Comparison of ENCODE assay signal across 8 mouse cellular contexts in the genomic region with DNA sequence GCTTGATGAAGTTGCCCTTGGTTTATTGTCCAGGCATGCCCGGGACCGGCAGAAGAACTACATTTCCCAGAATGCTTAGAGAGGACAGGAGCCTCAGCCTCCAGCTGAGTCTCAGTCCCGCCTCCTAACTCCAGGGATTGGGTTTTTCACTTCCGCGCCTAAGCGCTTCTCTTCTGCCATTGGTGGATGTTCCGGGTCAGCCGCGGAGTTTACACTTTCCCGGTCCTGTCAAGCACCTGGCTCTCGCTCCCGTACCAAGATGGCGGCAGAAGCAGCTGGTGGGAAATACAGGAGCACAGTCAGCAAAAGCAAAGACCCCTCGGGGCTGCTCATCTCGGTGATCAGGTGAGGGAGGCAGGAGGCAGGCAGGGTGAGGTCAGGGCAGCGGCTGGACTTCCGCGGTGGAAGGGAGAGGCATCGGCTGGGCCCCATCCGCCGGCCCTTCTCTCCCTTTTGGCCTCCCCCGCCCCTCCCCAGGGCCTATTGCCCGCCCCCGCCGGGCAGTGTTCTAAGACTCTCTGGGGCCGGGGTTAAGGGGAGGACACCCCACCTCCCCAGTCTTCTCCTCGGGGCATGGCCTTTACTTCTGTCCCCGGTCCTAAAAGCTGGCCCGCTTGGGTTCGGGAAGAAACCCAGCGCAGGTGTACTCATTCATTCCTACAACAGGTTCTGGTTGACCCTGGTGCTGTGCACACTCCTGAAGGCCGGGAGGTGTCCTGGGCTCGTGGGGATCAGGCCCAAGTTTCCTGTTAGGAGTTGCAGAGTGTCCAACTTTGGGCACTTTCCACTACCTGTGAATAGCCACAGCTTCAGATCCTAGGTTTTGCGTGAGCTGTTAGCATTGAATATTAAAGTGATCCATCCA. TPM values are rescaled to one million over a fixed set of nuclear protein-coding genes. Genes with fewer than 3 reads are reported as not detected.
DNase-seq lines count a peak whose midpoint lies in the region; ATAC-seq and TF ChIP-seq lines count a peak whose summit lies in the region.

A gene (plus strand): TSS at position 192 of the 865 bp plus-strand sequence.

- TF ChIP-seq RAD21 in MEL (IDR thresholded peaks at IDR 0.05; ENCODE audit: low read depth, low read length) = no peak

- DNase-seq in MEL (ENCODE audit: low read depth, low spot score) = peak; percentile 98
- peak; percentile 94 to 98 for DNase-seq in cerebellum, adult 2 months
- DNase-seq in forebrain, postnatal 0 days = peak; percentile 97
- DNase-seq in heart, postnatal 4 days = peak; percentile 94
- DNase-seq in layer of hippocampus, adult 8-10 months (ENCODE audit: low spot score in 2 of 2) = peak; percentile 96 to 97
- peak; percentile 94 for DNase-seq in ovary, adult 18-20 months (ENCODE audit: low spot score)
- DNase-seq in thymus, postnatal 0 days (ENCODE audit: low spot score) = peak; percentile 97

- peak within 1 kb of the TSS; percentile 86 for H3K4me2 ChIP-seq in forebrain, postnatal 0 days (ENCODE audit: low read depth)
- peak within 1 kb of the TSS; percentile 67 for H3K4me2 ChIP-seq in lung, embryonic 15.5 days

- ATAC-seq in forebrain, postnatal 0 days = peak; percentile 100
- peak; percentile 100 for ATAC-seq in lung, embryonic 15.5 days (ENCODE audit: borderline replicate concordance, extremely low read depth, low FRiP score, low TSS enrichment)

- no peak within 1 kb of the TSS for H3K27ac ChIP-seq in MEL (ENCODE audit: control insufficient read depth, low read depth, low read length)
- H3K27ac ChIP-seq in cerebellum, adult 2 months (ENCODE audit: insufficient read depth, low read length) = peak within 1 kb of the TSS; percentile 50; the same call in 1 of the 2 replicates
- peak within 1 kb of the TSS; percentile 80 for H3K27ac ChIP-seq in forebrain, postnatal 0 days (ENCODE audit: low read depth, low read length)
- peak within 1 kb of the TSS; percentile 23; the same call in 1 of the 2 replicates for H3K27ac ChIP-seq in lung, embryonic 15.5 days

- H3K79me2 ChIP-seq in MEL (ENCODE audit: control insufficient read depth, insufficient read depth, low read length, poor library complexity) = peaks cover 5% of the 10 kb centered on the region

- H3K27me3 ChIP-seq in MEL (ENCODE audit: control insufficient read depth in 1 of 2, insufficient read depth in 2 of 2, low read length in 2 of 2) = 0 out of 4 replicates have a peak, but pooled peaks cover 0 to 2% of the 10 kb centered on the region in 2 experiments
- no peaks in the 10 kb centered on the region for H3K27me3 ChIP-seq in cerebellum, adult 2 months (ENCODE audit: control insufficient read depth, insufficient read depth, low read length)
- no peaks in the 10 kb centered on the region for H3K27me3 ChIP-seq in forebrain, postnatal 0 days (ENCODE audit: insufficient read depth, low read length)
- no peaks in the 10 kb centered on the region for H3K27me3 ChIP-seq in lung, embryonic 15.5 days

- no peak for TF ChIP-seq EP300 in MEL (IDR thresholded peaks at IDR 0.05; ENCODE audit: low read depth in 1 of 2, low read length in 2 of 2)

- TF ChIP-seq CTCF in MEL (IDR thresholded peaks at IDR 0.05 in 2 of 3, conservative IDR thresholded peaks at IDR 0.05 in 1 of 3; ENCODE audit: control insufficient read depth in 1 of 3, insufficient read depth in 1 of 3, low read depth in 2 of 3, low read length in 3 of 3, poor library complexity in 1 of 3, severe bottlenecking in 1 of 3) = no peak
- TF ChIP-seq CTCF in cerebellum, adult 2 months (IDR thresholded peaks at IDR 0.05; ENCODE audit: borderline replicate concordance, insufficient read depth, low read depth, low read length) = no peak
- no peak for TF ChIP-seq CTCF in forebrain, postnatal 0 days (IDR thresholded peaks at IDR 0.05; ENCODE audit: low read depth)

- peak; percentile 59 to 69; a peak in 2 of 4 replicates for TF ChIP-seq POLR2A in MEL (IDR thresholded peaks at IDR 0.05; ENCODE audit: control insufficient read depth in 1 of 2, insufficient read depth in 1 of 2, low read depth in 1 of 2, low read length in 2 of 2, poor library complexity in 1 of 2)
- TF ChIP-seq POLR2A in cerebellum, adult 2 months (IDR thresholded peaks at IDR 0.05; ENCODE audit: borderline replicate concordance, insufficient read depth, low read length) = peak; percentile 59; the same call in 1 of the 2 replicates

- peak within 1 kb of the TSS; percentile 91 for H3K9ac ChIP-seq in MEL (ENCODE audit: control insufficient read depth, low read depth, low read length, poor library complexity, severe bottlenecking)
- H3K9ac ChIP-seq in forebrain, postnatal 0 days = peak within 1 kb of the TSS; percentile 88
- peak within 1 kb of the TSS; percentile 72 for H3K9ac ChIP-seq in lung, embryonic 15.5 days

- no peaks in the 10 kb centered on the region; a peak in 2 of 4 replicates for H3K4me1 ChIP-seq in MEL (ENCODE audit: control insufficient read depth in 1 of 2, insufficient read depth in 2 of 2, low read length in 2 of 2)
- 0 out of 2 replicates have a peak, but pooled peaks cover 2% of the 10 kb centered on the region for H3K4me1 ChIP-seq in cerebellum, adult 2 months (ENCODE audit: control insufficient read depth, insufficient read depth, low read length)
- H3K4me1 ChIP-seq in forebrain, postnatal 0 days (ENCODE audit: insufficient read depth) = peaks cover 9% of the 10 kb centered on the region; the same call in 1 of the 2 replicates
- 0 out of 2 replicates have a peak, but pooled peaks cover 9% of the 10 kb centered on the region for H3K4me1 ChIP-seq in lung, embryonic 15.5 days

- no peaks in the 10 kb centered on the region for H3K9me3 ChIP-seq in MEL (replicated peaks; ENCODE audit: insufficient read depth, low read length)
- no peaks in the 10 kb centered on the region for H3K9me3 ChIP-seq in forebrain, postnatal 0 days (ENCODE audit: low read length)
- no peaks in the 10 kb centered on the region for H3K9me3 ChIP-seq in lung, embryonic 15.5 days

- peaks cover 0 to 14% of the 10 kb centered on the region in 2 experiments; a peak in 2 of 4 replicates for H3K36me3 ChIP-seq in MEL (ENCODE audit: control insufficient read depth in 1 of 2, insufficient read depth in 2 of 2, low read length in 2 of 2)
- H3K36me3 ChIP-seq in forebrain, postnatal 0 days (ENCODE audit: insufficient read depth) = no peaks in the 10 kb centered on the region
- H3K36me3 ChIP-seq in lung, embryonic 15.5 days = no peaks in the 10 kb centered on the region

- peak within 1 kb of the TSS; percentile 63 to 93 for H3K4me3 ChIP-seq in MEL (ENCODE audit: control insufficient read depth in 1 of 2, insufficient read depth in 1 of 2, low read depth in 2 of 2, low read length in 2 of 2)
- H3K4me3 ChIP-seq in cerebellum, adult 2 months (replicated peaks; ENCODE audit: insufficient read depth, low read depth, low read length) = peak within 1 kb of the TSS; percentile 95
- H3K4me3 ChIP-seq in forebrain, postnatal 0 days (ENCODE audit: low read depth, low read length) = peak within 1 kb of the TSS; percentile 95
- peak within 1 kb of the TSS; percentile 92 for H3K4me3 ChIP-seq in lung, embryonic 15.5 days

- WGBS in cerebellum, adult 2 months = 1% methylated on average over 34 of the region's 34 CpGs
- WGBS in forebrain, postnatal 0 days = 1% methylated on average over 33 of the region's 34 CpGs
- WGBS in lung, embryonic 15.5 days = 2% methylated on average over 32 of the region's 34 CpGs

TF ChIP-seq in MEL, 35 proteins besides CTCF, POLR2A, EP300 and RAD21:
- TF ChIP-seq ELF1 (IDR thresholded peaks at IDR 0.05; ENCODE audit: low read depth, low read length) (peak; percentile 95), USF1 (IDR thresholded peaks at IDR 0.05; ENCODE audit: low read depth, low read length) (peak; percentile 48; the same call in 1 of the 2 replicates), MAX (IDR thresholded peaks at IDR 0.05; ENCODE audit: low read length) (no peak), MXI1 (IDR thresholded peaks at IDR 0.05; ENCODE audit: low read depth, low read length) (peak; percentile 69), CHD1 (IDR thresholded peaks at IDR 0.05; ENCODE audit: low read depth, low read length) (no peak), CHD2 (IDR thresholded peaks at IDR 0.05; ENCODE audit: low read length) (peak; percentile 57), E2F4 (IDR thresholded peaks at IDR 0.05; ENCODE audit: borderline replicate concordance, low read depth, low read length) (peak; percentile 87; the same call in 1 of the 2 replicates), ETS1 (IDR thresholded peaks at IDR 0.05; ENCODE audit: low read depth, low read length) (peak; percentile 53), SIN3A (IDR thresholded peaks at IDR 0.05; ENCODE audit: low read length) (peak; percentile 95), TCF12 (IDR thresholded peaks at IDR 0.05; ENCODE audit: low read depth, low read length) (peak; percentile 33; the same call in 1 of the 2 replicates), KAT2A (conservative IDR thresholded peaks at IDR 0.05; ENCODE audit: low read depth, low read length) (peak; percentile 83), MAZ (IDR thresholded peaks at IDR 0.05; ENCODE audit: low read depth, low read length) (0 out of 2 replicates have a peak, but pooled peaks have one; percentile 32), HCFC1 (IDR thresholded peaks at IDR 0.05; ENCODE audit: low read depth, low read length) (peak; percentile 98), TAL1 (IDR thresholded peaks at IDR 0.05; ENCODE audit: low read length) (no peak), BHLHE40 (IDR thresholded peaks at IDR 0.05; ENCODE audit: borderline replicate concordance, low read depth, low read length) (no peak), MYC (IDR thresholded peaks at IDR 0.05; ENCODE audit: low read depth, low read length) (0 out of 2 replicates have a peak, but pooled peaks have one; percentile 55), SMC3 (IDR thresholded peaks at IDR 0.05; ENCODE audit: low read depth, low read length) (no peak), NRF1 (IDR thresholded peaks at IDR 0.05; ENCODE audit: insufficient read depth, low read depth, low read length, poor library complexity, severe bottlenecking) (peak; percentile 31; the same call in 1 of the 2 replicates), NELFE (IDR thresholded peaks at IDR 0.05; ENCODE audit: low read depth, low read length) (peak; percentile 57), TBP (IDR thresholded peaks at IDR 0.05; ENCODE audit: low read depth, low read length) (peak; percentile 73)

RNA-seq across cellular contexts. Expression of the gene that starts here (rescaled TPM):
- total RNA-seq in MEL (2012; rRNA removed) = 17.5 and 22.6 TPM in 2 replicates
- 10 to 100 TPM in 1 of 2 experiments, not detected in 1; 16.4 TPM for polyA plus RNA-seq in MEL (2012; ENCODE audit: insufficient read depth in 1 of 2, insufficient read length in 2 of 2, low read depth in 1 of 2, low replicate concordance in 2 of 2, missing spikeins in 1 of 2)
- 23.0 and 23.6 TPM in 2 replicates for polyA plus RNA-seq in cerebellum, adult 2 months (2012; rRNA removed)
- total RNA-seq in forebrain, postnatal 0 days (2014; rRNA removed) = 72.7 and 90.9 TPM in 2 replicates
- polyA plus RNA-seq in forebrain, postnatal 0 days (2015; fragmentation: Nextera tagmentation; extraction: Ambion mirVana) = 24.0 and 29.0 TPM in 2 replicates
- 10 to 100 TPM; 57.2 to 60.3 TPM for total RNA-seq in heart, postnatal 4 days (2021)
- 10 to 100 TPM; 83.5 to 95.6 (median 86.1) TPM for total RNA-seq in layer of hippocampus, adult 8-10 months (2022)
- polyA plus RNA-seq in lung, embryonic 15.5 days (2015; fragmentation: Nextera tagmentation; extraction: Ambion mirVana) = 38.6 and 40.8 TPM in 2 replicates
- 22.0 and 26.9 TPM in 2 replicates for polyA plus RNA-seq in thymus, postnatal 0 days (2015; fragmentation: Nextera tagmentation; extraction: Ambion mirVana)
